Mouse (Mus musculus) urinary bladder, postnatal 10 days (tissue): ENCODE results near the gene Eef2k.
"Not testable (repeated sequence)": the region's sequence is repeated elsewhere in the genome, so short reads cannot be mapped to it uniquely, and the experiment has no call there.

Experiments used
- DNase-seq: peaks from one replicate; pipeline ENCODE4 v3.0.0; 2022; ENCODE audit warnings: low spot score

Eef2k gene

GRCm38 (mm10) chr7:120938206-120938605, 95.6 kb downstream of the Eef2k start:
- DNase-seq = no peak

GRCm38 (mm10) chr7:120940343-120940742, 97.7 kb downstream of the Eef2k start:
- DNase-seq = no peak

GRCm38 (mm10) chr7:120941214-120941613, 98.6 kb downstream of the Eef2k start:
- no peak for DNase-seq

- DNase-seq = no peak
These were observed 99.9 kb downstream of the Eef2k start for GRCm38 (mm10) chr7:120942506-120942905.

- no peak for DNase-seq
These were observed 101.4 kb downstream of the Eef2k start for GRCm38 (mm10) chr7:120943936-120944509.

- DNase-seq = not testable (repeated sequence)
These were observed 111.0 kb downstream of the Eef2k start for GRCm38 (mm10) chr7:120953591-120953990.
